Mouse (Mus musculus) left cerebral cortex, adult 2 months (tissue): ENCODE measurements around the gene Chd6. TPM values are rescaled to one million over a fixed set of nuclear protein-coding genes. Genes with fewer than 3 reads are reported as not detected.
"Not testable (repeated sequence)": the region's sequence is repeated elsewhere in the genome, so short reads cannot be mapped to it uniquely, and the experiment has no call there.

Experiments
- DNase-seq, 2 experiments: peaks; one replicate each; pipeline ENCODE4 v3.0.0; 2021 to 2022; ENCODE audit warnings: low spot score in 2 of 2, mixed read lengths in 1 of 2; ENCODE audit errors: extremely low spot score in 1 of 2
- H3K27ac ChIP-seq: fragments of 200-600 bp; 2 replicates; pipeline ENCODE4 v1.8.1; 2022
- H3K4me3 ChIP-seq: fragments of 200-600 bp; 2 replicates; pipeline ENCODE4 v1.8.1; 2022
- CTCF ChIP-seq: fragments of 200-600 bp; IDR thresholded peaks from 2 replicates; pipeline ENCODE4 v1.8.1; 2022; ENCODE audit warnings: antibody characterized with exemption, mild to moderate bottlenecking, moderate library complexity
- intact Hi-C: fragments of 180-260 bp; cut with DNase I; formaldehyde crosslinking; loops from one replicate; pipeline ENCODE4 v1.15.1; 2025
- total RNA-seq, 2 experiments: library from RNA; stranded (reverse); gene quantifications; 2 replicates each; pipeline ENCODE4 v1.2.3; 2021

The Chd6 gene
- total RNA-seq, 2 experiments from 2014 or later: 67.3 to 70.7 TPM

GRCm38 (mm10) chr2:160972103-160972792, 136.6 kb downstream of the Chd6 start:
- intact Hi-C loops: no loop called here
- H3K27ac ChIP-seq: no peak overlapping the region
- TF ChIP-seq CTCF: no peak
- no peak overlapping the region for H3K4me3 ChIP-seq
- no peak for DNase-seq

- TF ChIP-seq CTCF: no peak
- Histone ChIP-seq H3K4me3 (no peak overlapping the region), H3K27ac (no peak overlapping the region)
- intact Hi-C loops: no loop called here
- no peak for DNase-seq
Measured at GRCm38 (mm10) chr2:160962149-160962548, 146.7 kb downstream of the Chd6 start.

GRCm38 (mm10) chr2:160960956-160961646, 147.8 kb downstream of the Chd6 start:
- TF ChIP-seq CTCF: no peak
- no peak overlapping the region for H3K27ac ChIP-seq
- no peak for DNase-seq
- H3K4me3 ChIP-seq: no peak overlapping the region
- intact Hi-C loops: no loop called here

- H3K4me3 ChIP-seq: no peak overlapping the region
- no peak for TF ChIP-seq CTCF
- intact Hi-C loops: no loop called here
- 0 out of 2 replicates have a peak overlapping the region, but pooled peaks have one; percentile 44 for H3K27ac ChIP-seq
- DNase-seq: no peak
Measured at GRCm38 (mm10) chr2:160959901-160960300, 149.0 kb downstream of the Chd6 start.

GRCm38 (mm10) chr2:160958737-160959136, 150.1 kb downstream of the Chd6 start:
- TF ChIP-seq CTCF: peak; percentile 47
- no peak overlapping the region for H3K4me3 ChIP-seq
- intact Hi-C loops: no loop called here
- DNase-seq: peak in 1 of 2 experiments; percentile 42
- no peak overlapping the region for H3K27ac ChIP-seq

- H3K4me3 ChIP-seq, intact Hi-C loops, DNase-seq, H3K27ac ChIP-seq: not testable (repeated sequence)
Measured at GRCm38 (mm10) chr2:160957801-160958200, 151.1 kb downstream of the Chd6 start.

- DNase-seq, intact Hi-C loops, H3K27ac ChIP-seq, H3K4me3 ChIP-seq: not testable (repeated sequence)
Measured at GRCm38 (mm10) chr2:160957307-160957706, 151.6 kb downstream of the Chd6 start.

- intact Hi-C loops: no loop called here
- Histone ChIP-seq H3K27ac (peak overlapping the region; percentile 77), H3K4me3 (no peak overlapping the region)
- peak; percentile 56 for TF ChIP-seq CTCF
- DNase-seq: no peak
Measured at GRCm38 (mm10) chr2:160955331-160955730, 153.5 kb downstream of the Chd6 start.

- DNase-seq: no peak
- H3K27ac ChIP-seq: peak overlapping the region; percentile 77
- intact Hi-C loops: no loop called here
- no peak overlapping the region for H3K4me3 ChIP-seq
- TF ChIP-seq CTCF: no peak; the same call in 1 of the 2 replicates
Measured at GRCm38 (mm10) chr2:160954541-160954940, 154.3 kb downstream of the Chd6 start.

GRCm38 (mm10) chr2:160953131-160953873, 155.6 kb downstream of the Chd6 start:
- no peak for TF ChIP-seq CTCF
- intact Hi-C loops: no loop called here
- Histone ChIP-seq H3K4me3 (no peak overlapping the region), H3K27ac (peak overlapping the region; percentile 41)
- no peak for DNase-seq

GRCm38 (mm10) chr2:160951595-160951994, 157.3 kb downstream of the Chd6 start:
- H3K4me3 ChIP-seq: no peak overlapping the region
- TF ChIP-seq CTCF: no peak
- peak overlapping the region; percentile 55 for H3K27ac ChIP-seq
- intact Hi-C loops: no loop called here
- DNase-seq: no peak

- no peak for DNase-seq
- peak; percentile 60 for TF ChIP-seq CTCF
- H3K27ac ChIP-seq: no peak overlapping the region
- no peak overlapping the region for H3K4me3 ChIP-seq
- intact Hi-C loops: loop anchor here (2.0 kb wide), 1 partner anchor 344 kb away; no protein-coding TSS in a partner anchor
Measured at GRCm38 (mm10) chr2:160942443-160942842, 166.4 kb downstream of the Chd6 start.
